Comparison of ENCODE assay signal across 9 mouse cellular contexts in genomic region chr15:81378845-81379244, GRCm38 (mm10). TPM values are rescaled to one million over a fixed set of nuclear protein-coding genes. Genes with fewer than 3 reads are reported as not detected.
ATAC-seq and TF ChIP-seq lines count a peak whose summit lies in the region.
"Had no signal": no experiment of that assay in that cellular context is flagged by ENCODE, and none has a peak within 500 bp of the region (broad histone marks: within the 10 kb centered on the region; RNA-seq: fewer than 3 reads in every experiment).

No protein-coding gene starts in this region.

- no peak for TF ChIP-seq CTCF in intestine, postnatal 0 days (IDR thresholded peaks at IDR 0.05; ENCODE audit: low read depth)

- H3K9ac ChIP-seq in intestine, postnatal 0 days (ENCODE audit: low read depth, low read length), result no peak overlapping the region

- no peak overlapping the region for H3K4me3 ChIP-seq in myocyte
- H3K4me3 ChIP-seq in intestine, postnatal 0 days (ENCODE audit: low read depth, low read length), result no peak overlapping the region

- no peak for ATAC-seq in intestine, postnatal 0 days
- ATAC-seq: activated CD4-positive, CD25-positive, alpha-beta regulatory T cell, adult 4 months; CD4-positive, CD25-positive, alpha-beta regulatory T cell, adult 4 months; Patski had no signal

- no peaks in the 10 kb centered on the region for H3K9me3 ChIP-seq in intestine, postnatal 0 days (ENCODE audit: control insufficient read depth)
- H3K9me3 ChIP-seq: G1E had no signal

- H3K79me2 ChIP-seq in myocyte (ENCODE audit: control insufficient read depth, insufficient read depth), result peaks cover 9% of the 10 kb centered on the region

- TF ChIP-seq POLR2A in myocyte (IDR thresholded peaks at IDR 0.05; ENCODE audit: insufficient read length, low read depth), result no peak

- H3K36me3 ChIP-seq in myocyte (ENCODE audit: control insufficient read depth, insufficient read depth), result peaks cover 81% of the 10 kb centered on the region
- peaks cover 48% of the 10 kb centered on the region for H3K36me3 ChIP-seq in intestine, postnatal 0 days (ENCODE audit: control insufficient read depth, insufficient read depth)

- no peaks in the 10 kb centered on the region for H3K27me3 ChIP-seq in myocyte (ENCODE audit: control insufficient read depth, insufficient read depth, insufficient read length)
- no peaks in the 10 kb centered on the region for H3K27me3 ChIP-seq in intestine, postnatal 0 days (replicated peaks; ENCODE audit: control insufficient read depth, insufficient read depth, low read length)
- H3K27me3 ChIP-seq: CH12.LX, Patski had no signal

- 87% methylated on average over 2 of the region's 2 CpGs for WGBS in intestine, postnatal 0 days

- no peak overlapping the region for H3K4me2 ChIP-seq in myocyte (ENCODE audit: low read depth)
- no peak overlapping the region for H3K4me2 ChIP-seq in intestine, postnatal 0 days (replicated peaks; ENCODE audit: low read depth)

- H3K27ac ChIP-seq in intestine, postnatal 0 days (ENCODE audit: low read depth, low read length), result no peak overlapping the region

- no peaks in the 10 kb centered on the region for H3K4me1 ChIP-seq in intestine, postnatal 0 days (replicated peaks; ENCODE audit: control insufficient read depth, insufficient read depth, low read length)

- H3ac ChIP-seq in myocyte (ENCODE audit: control insufficient read depth, insufficient read length), result no peak overlapping the region

TF ChIP-seq in myocyte, 11 proteins besides CTCF, POLR2A, EP300 and RAD21:
- peak in 2 of 3 experiments; percentile 69 to 77 for TF ChIP-seq MYOD1 (IDR thresholded peaks at IDR 0.05; ENCODE audit: control insufficient read depth in 1 of 3, insufficient read length in 2 of 3, low read depth in 2 of 3)
- TF ChIP-seq MAX (IDR thresholded peaks at IDR 0.05; ENCODE audit: low read depth), result no peak
TF ChIP-seq in myocyte: peak in this region for 1.

RNA-seq across cellular contexts. Expression of gene Slc25a17, which starts 18.2 kb away (rescaled TPM):
- polyA plus RNA-seq in myocyte (2012; fragmentation: generic; extraction: Trizol), result 40.9 TPM
- polyA plus RNA-seq in intestine, postnatal 0 days (2015; fragmentation: Nextera tagmentation; extraction: Ambion mirVana), result 30.6 and 33.2 TPM in 2 replicates

RNA-seq across cellular contexts. Expression of gene St13, which starts 21.0 kb away (rescaled TPM):
- polyA plus RNA-seq in myocyte (2012; fragmentation: generic; extraction: Trizol), result 228 TPM
- 66.9 and 68.2 TPM in 2 replicates for polyA plus RNA-seq in intestine, postnatal 0 days (2015; fragmentation: Nextera tagmentation; extraction: Ambion mirVana)

RNA-seq across cellular contexts. Expression of gene Xpnpep3, which starts 21.1 kb away (rescaled TPM):
- polyA plus RNA-seq in myocyte (2012; fragmentation: generic; extraction: Trizol), result 6.3 TPM
- 2.3 and 2.4 TPM in 2 replicates for polyA plus RNA-seq in intestine, postnatal 0 days (2015; fragmentation: Nextera tagmentation; extraction: Ambion mirVana)

RNA-seq across cellular contexts. Expression of gene Dnajb7, which starts 29.3 kb away (rescaled TPM):
- polyA plus RNA-seq in myocyte (2012; fragmentation: generic; extraction: Trizol), result 0.06 TPM
- polyA plus RNA-seq in intestine, postnatal 0 days (2015; fragmentation: Nextera tagmentation; extraction: Ambion mirVana), result 0.17 and 0.35 TPM in 2 replicates
- polyA plus RNA-seq: adrenal gland, adult 2 months; brain, embryonic 14.5 days; G1E; Patski had no signal
